Mouse (Mus musculus) effector memory CD4-positive, alpha-beta T cell, adult 7 months (primary cell): ENCODE results near the gene Vsir. TPM values are rescaled to one million over a fixed set of nuclear protein-coding genes. Genes with fewer than 3 reads are reported as not detected.

Source experiments
- polyA plus RNA-seq: library from polyadenylated mRNA; unstranded; fragments of 100-300 nt; shearing (Covaris generic); gene quantifications from one replicate; pipeline ENCODE4 v1.2.1, GENCODE M21; 2017

The Vsir gene
- 215 TPM for polyA plus RNA-seq

DNA sequence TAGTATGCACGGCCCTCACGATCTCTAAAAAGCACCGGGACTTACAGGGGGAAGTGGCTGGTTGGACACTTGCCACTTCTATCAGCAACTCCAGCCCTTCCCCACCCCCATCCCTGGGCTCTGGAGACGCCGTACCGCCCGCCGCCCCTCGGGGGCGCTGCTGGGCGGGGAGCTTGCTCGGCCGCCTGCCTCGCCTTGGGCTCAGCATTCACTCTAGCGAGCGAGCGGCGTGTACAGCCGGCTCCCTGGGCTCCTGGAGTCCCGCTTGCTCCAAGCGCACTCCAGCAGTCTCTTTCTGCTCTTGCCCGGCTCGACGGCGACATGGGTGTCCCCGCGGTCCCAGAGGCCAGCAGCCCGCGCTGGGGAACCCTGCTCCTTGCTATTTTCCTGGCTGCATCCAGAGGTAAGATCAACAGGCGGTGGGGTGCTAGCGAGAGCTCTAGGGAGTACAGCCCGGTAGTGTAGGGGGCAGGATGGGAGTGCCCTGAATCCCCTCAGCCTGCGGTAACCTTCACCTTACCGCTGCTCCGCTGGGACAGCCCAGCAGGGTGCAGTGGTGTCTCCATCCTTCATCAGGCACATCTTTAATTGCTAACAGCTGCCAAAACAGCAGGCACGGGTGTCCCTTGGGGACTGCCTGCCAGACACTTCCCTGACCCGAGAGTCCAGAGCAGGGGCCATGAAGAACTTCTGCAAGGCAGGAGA, at the start of gene Vsir:
Vsir (plus strand) TSS at position 151 of the 705 bp plus-strand sequence.

DNA sequence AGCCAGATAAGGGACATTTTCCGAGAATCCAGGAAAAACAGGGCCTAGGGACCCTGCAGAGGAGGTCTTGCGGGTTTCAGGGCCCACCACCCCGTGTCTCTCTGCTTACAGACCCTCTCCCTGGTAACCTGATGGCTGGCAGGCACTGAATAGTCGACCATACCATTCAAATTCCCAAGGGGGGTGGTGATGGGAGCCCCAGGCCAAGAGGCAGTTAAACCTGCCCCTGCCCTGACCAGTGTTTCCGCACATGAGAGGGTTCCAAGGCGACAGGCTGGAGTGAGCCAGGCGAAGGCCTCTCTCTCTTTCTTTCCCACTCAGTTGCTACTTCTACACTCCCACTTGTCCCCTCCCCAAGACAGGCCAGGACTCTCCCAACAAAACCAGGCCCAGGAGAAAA, 52.8 kb downstream of the Vsir start, which contains the start of gene Gm17455:
Gm17455 (plus strand) TSS at position 278 of the 400 bp plus-strand sequence.

Other genes with a start within 250 kb of the Vsir start
- 1.6 TPM for gene Spock2, start 240.6 kb upstream of the Vsir start, polyA plus RNA-seq
- 0.10 TPM for gene Chst3, start 127.6 kb upstream of the Vsir start, polyA plus RNA-seq
- 261 TPM for gene Psap, start 69.2 kb upstream of the Vsir start, polyA plus RNA-seq
- not detected for gene Gm17455, start 52.9 kb downstream of the Vsir start, polyA plus RNA-seq